Mouse (Mus musculus) liver, adult 2 months (tissue): ENCODE data around the gene Il17rd.

Experiments used
- CTCF ChIP-seq: fragments of 200-500 bp; IDR thresholded peaks from 2 replicates; pipeline ENCODE4 v1.5.1; 2011; ENCODE audit warnings: low read depth, low read length, control low read depth
- POLR2A ChIP-seq: fragments of 200-500 bp; IDR thresholded peaks from 2 replicates; pipeline ENCODE4 v1.6.1; 2011; ENCODE audit warnings: low read length, control low read depth; ENCODE audit not compliant: insufficient read depth; ENCODE audit errors: extremely low read depth

DNA sequence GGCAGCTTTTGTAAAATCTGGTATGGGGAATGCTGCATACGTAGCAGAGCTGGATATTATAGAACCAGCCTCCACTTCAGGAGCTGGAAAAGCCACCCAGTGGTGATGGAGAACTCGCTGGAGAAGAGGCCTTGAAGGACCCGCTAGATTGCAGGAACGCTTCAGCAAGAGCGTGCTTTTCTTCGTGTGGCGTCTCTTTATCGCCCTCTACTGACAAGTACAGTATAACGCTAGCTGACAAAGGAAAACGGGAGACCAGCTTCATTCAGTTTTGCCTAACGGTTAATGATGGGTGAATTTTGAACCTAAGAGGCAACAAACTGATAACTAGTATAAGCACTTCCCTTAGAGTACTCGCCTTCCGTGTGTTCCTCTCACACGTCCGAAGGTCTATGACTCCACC is 9.0 kb upstream of the Il17rd start:
- TF ChIP-seq CTCF (peak; percentile 67), POLR2A (no peak)
